Mouse (Mus musculus): ENCODE results near the gene Myh11. TPM values are rescaled to one million over a fixed set of nuclear protein-coding genes. Genes with fewer than 3 reads are reported as not detected.

The Myh11 gene
- polyA plus RNA-seq (2015; fragmentation: Nextera tagmentation; extraction: Ambion mirVana) = 2.4 and 2.7 TPM in 2 replicates

DNA sequence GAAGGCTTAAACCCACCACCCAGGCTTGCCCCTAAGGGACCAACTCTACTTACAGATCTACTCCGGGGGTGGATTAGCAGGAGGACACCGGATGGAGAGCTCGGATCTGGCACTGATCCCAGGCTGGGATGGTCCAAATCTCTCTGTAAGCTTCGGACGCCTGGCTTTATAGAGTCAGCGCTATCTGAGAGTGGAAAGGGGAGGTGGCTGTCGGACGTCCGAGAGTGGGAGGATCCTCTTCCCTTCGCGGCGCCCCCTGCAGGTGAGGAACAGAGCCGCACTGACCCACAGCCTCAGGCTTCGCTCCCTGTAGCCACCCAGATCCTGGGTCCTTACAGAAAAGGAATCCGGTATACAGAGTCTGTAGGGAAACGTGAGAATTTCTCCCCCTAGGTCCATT lies at the start of gene Myh11:
TSS of gene Myh11 (minus strand) at position 150 of the 400 bp plus-strand sequence.
- no peak within 1 kb of the TSS for H3K27ac ChIP-seq (replicated peaks)
- H3K4me1 ChIP-seq = peaks cover 20% of the 10 kb centered on the region
- no peaks in the 10 kb centered on the region for H3K9me3 ChIP-seq (replicated peaks)
- H3K4me2 ChIP-seq (replicated peaks) = peak within 1 kb of the TSS; percentile 69
- no peaks in the 10 kb centered on the region for H3K36me3 ChIP-seq
- H3K27me3 ChIP-seq = no peaks in the 10 kb centered on the region
- ATAC-seq (ENCODE audit: insufficient number of reproducible peaks, low FRiP score, low TSS enrichment, low read depth) = 0 out of 2 replicates have a peak, but pooled peaks have one; percentile 27
- H3K4me3 ChIP-seq (replicated peaks) = peak within 1 kb of the TSS; percentile 37
- peak within 1 kb of the TSS; percentile 10; the same call in 1 of the 2 replicates for H3K9ac ChIP-seq
- WGBS = 2% methylated on average over 16 of the region's 16 CpGs

DNA sequence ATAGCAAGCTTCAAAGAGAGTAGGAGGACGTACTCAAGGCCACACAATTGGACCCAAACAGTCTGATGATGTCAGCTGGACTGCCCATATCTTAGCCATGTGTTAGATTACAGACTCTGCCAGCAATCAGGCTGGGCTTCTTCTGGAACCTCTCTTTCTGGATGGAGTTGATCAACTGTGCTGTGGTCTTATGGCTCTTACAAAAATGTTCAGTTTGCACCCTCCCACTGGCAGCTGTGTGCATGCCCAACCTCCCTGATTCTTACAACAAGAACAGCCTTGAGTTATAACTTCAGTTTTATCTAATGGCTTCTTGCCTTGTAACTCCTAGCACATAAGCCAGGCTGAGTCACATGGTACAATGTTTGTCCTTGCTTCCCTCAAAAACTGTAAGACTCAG lies 37.0 kb upstream of the Myh11 start:
- Histone ChIP-seq H3K9me3 (replicated peaks) (no peaks in the 10 kb centered on the region), H3K36me3 (no peaks in the 10 kb centered on the region), H3K27ac (replicated peaks) (no peak overlapping the region), H3K4me1 (no peaks in the 10 kb centered on the region), H3K4me3 (replicated peaks) (no peak overlapping the region), H3K9ac (no peak overlapping the region), H3K4me2 (replicated peaks) (no peak overlapping the region), H3K27me3 (no peaks in the 10 kb centered on the region)
- no peak for ATAC-seq (ENCODE audit: insufficient number of reproducible peaks, low FRiP score, low TSS enrichment, low read depth)
- 44% methylated on average over 1 of the region's 1 CpGs for WGBS

DNA sequence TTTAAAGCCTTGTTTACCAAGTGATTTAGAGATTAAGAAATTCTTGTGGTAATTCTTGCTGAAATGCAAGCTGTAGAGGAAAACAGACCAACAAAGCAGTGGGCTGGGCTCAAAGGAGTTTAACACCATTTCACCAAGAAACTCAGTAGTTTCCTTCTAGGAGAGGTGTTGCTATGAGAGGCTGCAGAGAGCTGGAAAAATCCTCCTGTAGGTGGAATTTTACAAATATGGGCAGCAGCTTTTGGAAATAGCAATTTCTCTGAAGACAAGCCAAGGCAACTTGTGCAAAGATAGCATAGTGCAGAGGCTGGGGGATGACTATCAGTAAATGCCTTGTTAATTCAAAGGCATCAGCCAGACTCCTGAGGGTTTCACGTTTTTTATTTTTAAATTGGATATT lies 29.3 kb upstream of the Myh11 start:
- WGBS = 80% methylated on average over 1 of the region's 1 CpGs
- Histone ChIP-seq H3K27ac (replicated peaks) (no peak overlapping the region), H3K4me3 (replicated peaks) (no peak overlapping the region), H3K9ac (no peak overlapping the region), H3K27me3 (no peaks in the 10 kb centered on the region), H3K9me3 (replicated peaks) (no peaks in the 10 kb centered on the region), H3K4me2 (replicated peaks) (no peak overlapping the region), H3K36me3 (no peaks in the 10 kb centered on the region), H3K4me1 (peaks cover 9% of the 10 kb centered on the region)
- ATAC-seq (ENCODE audit: insufficient number of reproducible peaks, low FRiP score, low TSS enrichment, low read depth) = no peak

DNA sequence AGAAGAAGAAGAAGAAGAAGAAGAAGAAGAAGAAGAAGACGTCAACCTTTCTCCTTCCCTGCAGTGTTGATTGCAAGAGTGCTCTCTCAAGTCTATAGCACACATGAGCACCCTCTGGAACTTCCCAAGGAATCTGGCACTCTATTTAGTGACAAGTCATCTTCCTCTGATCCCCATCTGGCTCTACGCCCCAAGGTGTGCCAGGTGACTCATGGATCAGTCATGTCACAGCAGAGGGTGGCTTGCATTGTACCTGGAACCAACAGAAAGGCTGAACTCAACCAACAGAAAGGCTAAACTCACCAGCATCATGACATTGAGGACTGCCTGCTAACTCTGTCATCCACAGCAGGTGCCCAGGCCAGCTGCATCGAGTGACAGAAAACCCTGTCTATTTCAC lies 28.5 kb upstream of the Myh11 start:
- Histone ChIP-seq H3K9me3 (replicated peaks) (no peaks in the 10 kb centered on the region), H3K4me1 (peaks cover 11% of the 10 kb centered on the region), H3K4me2 (replicated peaks) (no peak overlapping the region), H3K27me3 (no peaks in the 10 kb centered on the region), H3K9ac (no peak overlapping the region), H3K36me3 (no peaks in the 10 kb centered on the region), H3K27ac (replicated peaks) (no peak overlapping the region), H3K4me3 (replicated peaks) (no peak overlapping the region)
- WGBS = 80% methylated on average over 3 of the region's 3 CpGs
- no peak for ATAC-seq (ENCODE audit: insufficient number of reproducible peaks, low FRiP score, low TSS enrichment, low read depth)

DNA sequence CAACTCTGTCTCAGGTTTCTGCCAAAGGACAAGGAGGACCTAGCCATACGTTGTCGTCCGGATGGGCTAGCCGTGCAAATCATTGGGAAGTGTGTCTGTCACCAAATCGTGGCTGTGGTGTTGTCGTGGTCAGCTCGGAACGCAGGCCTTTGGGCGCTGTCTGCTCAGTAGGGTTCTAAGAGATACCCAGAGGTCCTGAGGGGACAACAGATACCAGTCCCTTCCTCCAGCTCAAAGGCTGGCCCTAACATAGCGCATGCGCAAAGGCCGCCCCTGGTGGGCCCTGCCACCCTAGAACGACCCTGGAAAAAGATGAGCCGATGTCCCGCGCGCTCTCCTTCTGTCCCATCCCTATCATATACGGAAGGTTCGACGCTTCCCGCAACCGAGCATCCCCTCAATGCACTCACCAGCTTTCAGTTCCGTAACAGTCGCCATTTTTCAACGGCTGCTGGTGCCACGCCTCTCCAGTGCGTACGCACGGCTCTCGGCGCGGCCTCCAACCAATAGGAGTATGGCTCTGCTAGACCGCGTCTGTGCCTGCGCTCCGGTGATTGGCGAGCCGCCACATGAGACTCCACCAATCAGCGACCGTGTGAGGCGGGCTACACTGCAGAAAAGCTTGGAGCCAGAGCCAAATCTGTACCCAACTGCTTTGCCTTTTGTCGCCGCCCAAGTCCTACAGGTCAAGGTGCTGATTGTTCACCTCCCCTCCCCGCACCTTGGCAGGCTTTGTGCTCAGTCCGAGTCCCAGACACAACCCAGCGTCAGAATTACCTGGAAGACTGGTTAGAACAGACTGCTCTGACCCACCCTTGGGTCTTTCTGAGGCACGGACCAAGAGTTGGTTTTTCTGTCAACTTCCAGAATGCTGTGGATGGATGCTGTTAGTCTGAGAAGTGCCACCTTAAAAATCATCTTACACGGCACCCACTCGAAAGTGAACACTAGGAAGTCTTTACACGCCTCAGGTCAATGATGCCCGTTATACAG lies 26.0 kb upstream of the Myh11 start, which contains the start of gene Fopnl:
TSS of gene Fopnl (minus strand) at position 522 of the 993 bp plus-strand sequence.
- Histone ChIP-seq H3K4me3 (replicated peaks) (peak within 1 kb of the TSS; percentile 79), H3K36me3 (peaks cover 13% of the 10 kb centered on the region), H3K9me3 (replicated peaks) (no peaks in the 10 kb centered on the region), H3K9ac (peak within 1 kb of the TSS; percentile 60), H3K4me1 (peaks cover 11% of the 10 kb centered on the region), H3K27ac (replicated peaks) (peak within 1 kb of the TSS; percentile 91), H3K27me3 (no peaks in the 10 kb centered on the region), H3K4me2 (replicated peaks) (peak within 1 kb of the TSS; percentile 76)
- whole genome bisulfite sequencing = 4% methylated on average over 51 of the region's 51 CpGs
- ATAC-seq (ENCODE audit: insufficient number of reproducible peaks, low FRiP score, low TSS enrichment, low read depth) = peak; percentile 100

DNA sequence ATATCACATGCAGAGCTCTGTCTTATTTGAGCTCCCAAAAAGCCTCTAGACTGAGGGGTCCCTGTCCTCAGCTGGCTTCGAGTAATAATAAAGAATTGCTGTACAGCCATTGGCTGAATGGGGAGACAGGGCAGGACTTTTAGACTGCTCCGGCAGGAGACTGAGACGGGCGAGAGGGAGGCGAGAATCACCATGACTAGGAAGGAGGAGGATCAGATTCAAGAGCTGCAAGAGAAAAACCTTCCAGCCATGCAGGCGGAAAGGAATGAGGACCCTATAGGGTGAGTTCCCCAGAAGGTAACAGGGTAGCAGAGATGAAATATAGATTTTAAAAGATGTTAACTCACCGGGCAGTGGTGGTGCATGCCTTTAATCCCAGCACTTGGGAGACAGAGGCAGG lies 21.7 kb upstream of the Myh11 start:
- no peak overlapping the region for H3K4me2 ChIP-seq (replicated peaks)
- no peak overlapping the region for H3K27ac ChIP-seq (replicated peaks)
- H3K9me3 ChIP-seq (replicated peaks) = no peaks in the 10 kb centered on the region
- H3K36me3 ChIP-seq = peaks cover 35% of the 10 kb centered on the region
- ATAC-seq (ENCODE audit: insufficient number of reproducible peaks, low FRiP score, low TSS enrichment, low read depth) = no peak
- H3K4me1 ChIP-seq = peaks cover 11% of the 10 kb centered on the region
- H3K9ac ChIP-seq = no peak overlapping the region
- no peaks in the 10 kb centered on the region for H3K27me3 ChIP-seq
- H3K4me3 ChIP-seq (replicated peaks) = no peak overlapping the region
- WGBS = 88% methylated on average over 7 of the region's 7 CpGs

DNA sequence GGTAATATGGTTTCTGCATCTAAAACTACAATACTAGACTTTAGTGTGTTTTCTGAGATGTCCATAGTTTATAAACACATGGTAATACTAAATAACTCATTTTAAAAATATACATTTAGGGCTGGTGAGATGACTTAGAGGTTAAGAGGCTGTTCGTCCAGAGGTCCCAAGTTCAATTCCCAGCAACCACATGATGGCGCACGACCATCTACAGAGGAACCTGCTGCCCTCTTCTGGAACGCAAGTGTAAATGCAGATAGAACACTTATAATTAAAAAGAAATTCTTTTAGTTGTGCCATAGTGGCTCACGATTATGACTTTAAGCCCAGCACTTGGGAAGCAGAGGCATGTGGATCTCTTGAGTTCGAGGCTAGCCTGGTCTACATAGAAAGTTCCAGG lies 20.2 kb upstream of the Myh11 start:
- no peak overlapping the region for H3K9ac ChIP-seq
- no peak overlapping the region for H3K4me3 ChIP-seq (replicated peaks)
- peaks cover 10% of the 10 kb centered on the region for H3K4me1 ChIP-seq
- H3K27me3 ChIP-seq = no peaks in the 10 kb centered on the region
- H3K27ac ChIP-seq (replicated peaks) = no peak overlapping the region
- H3K9me3 ChIP-seq (replicated peaks) = no peaks in the 10 kb centered on the region
- no peak for ATAC-seq (ENCODE audit: insufficient number of reproducible peaks, low FRiP score, low TSS enrichment, low read depth)
- 51% methylated on average over 6 of the region's 6 CpGs for whole genome bisulfite sequencing
- H3K36me3 ChIP-seq = peaks cover 42% of the 10 kb centered on the region
- no peak overlapping the region for H3K4me2 ChIP-seq (replicated peaks)

DNA sequence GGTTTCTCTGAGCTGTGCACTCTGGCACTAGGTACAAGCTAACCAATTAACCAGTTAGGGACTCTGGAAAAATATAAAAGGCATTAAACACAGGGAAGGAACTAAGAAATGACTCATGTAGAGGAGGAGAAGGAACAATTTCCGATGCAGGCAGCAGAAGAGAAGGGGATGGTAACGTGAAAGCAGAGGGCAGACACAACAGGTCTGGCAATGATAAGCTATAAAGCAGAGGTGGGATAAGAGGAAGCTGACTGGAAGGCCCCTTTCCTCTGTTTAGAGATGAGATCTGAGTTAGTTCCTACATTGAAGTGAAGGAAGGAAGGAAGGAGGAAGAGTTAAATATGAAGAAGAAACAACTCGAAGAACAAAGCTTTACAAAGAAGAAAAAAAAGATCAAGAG lies 18.7 kb upstream of the Myh11 start:
- Histone ChIP-seq H3K9ac (no peak overlapping the region), H3K27me3 (no peaks in the 10 kb centered on the region), H3K9me3 (replicated peaks) (no peaks in the 10 kb centered on the region), H3K4me2 (replicated peaks) (no peak overlapping the region), H3K4me3 (replicated peaks) (no peak overlapping the region), H3K4me1 (no peaks in the 10 kb centered on the region), H3K27ac (replicated peaks) (no peak overlapping the region), H3K36me3 (peaks cover 45% of the 10 kb centered on the region)
- 80% methylated on average over 3 of the region's 3 CpGs for WGBS
- no peak for ATAC-seq (ENCODE audit: insufficient number of reproducible peaks, low FRiP score, low TSS enrichment, low read depth)

DNA sequence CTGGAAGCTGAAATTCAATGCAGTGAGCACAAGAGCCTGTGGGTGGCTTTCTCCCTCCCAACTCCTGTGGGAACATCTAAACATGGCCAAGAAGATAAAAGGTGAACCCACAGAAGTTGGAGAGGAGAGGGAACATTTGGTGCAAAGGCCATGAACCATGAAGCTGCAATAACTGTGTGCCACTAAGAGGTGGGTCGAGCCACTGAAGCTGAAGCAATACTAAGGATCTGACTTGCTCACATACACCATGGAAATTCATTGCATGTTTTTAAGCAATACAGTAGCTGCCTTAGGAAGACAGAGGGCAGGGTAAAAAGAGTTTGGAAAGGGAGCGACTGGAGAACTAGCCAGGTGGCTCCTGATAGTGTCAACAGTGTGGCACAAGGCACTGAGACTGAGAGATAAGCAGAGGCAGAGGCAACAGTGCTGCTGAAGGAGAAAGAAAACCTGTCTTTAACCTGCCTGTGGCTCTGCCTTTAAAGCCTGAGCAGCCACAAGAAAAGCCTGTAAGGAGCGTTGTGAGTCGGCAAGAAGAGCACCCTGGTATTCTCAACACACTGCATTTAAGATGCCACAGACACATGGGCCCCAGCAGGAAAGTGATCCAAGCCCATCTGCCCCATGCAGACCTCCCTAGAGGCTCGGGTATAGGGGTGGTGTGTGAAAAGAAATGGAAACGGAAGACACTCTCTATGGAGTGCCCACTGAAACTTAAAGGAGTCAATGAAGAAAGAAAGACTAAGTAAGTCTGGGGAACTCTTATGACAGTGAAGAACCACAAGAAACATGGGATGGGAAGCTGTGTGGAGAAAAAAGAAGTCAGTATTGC lies 17.3 kb upstream of the Myh11 start:
- H3K27ac ChIP-seq (replicated peaks) = no peak overlapping the region
- H3K36me3 ChIP-seq = peaks cover 53% of the 10 kb centered on the region
- no peaks in the 10 kb centered on the region for H3K4me1 ChIP-seq
- no peak for ATAC-seq (ENCODE audit: insufficient number of reproducible peaks, low FRiP score, low TSS enrichment, low read depth)
- H3K4me2 ChIP-seq (replicated peaks) = no peak overlapping the region
- WGBS = 82% methylated on average over 6 of the region's 6 CpGs
- no peaks in the 10 kb centered on the region for H3K9me3 ChIP-seq (replicated peaks)
- H3K27me3 ChIP-seq = no peaks in the 10 kb centered on the region
- no peak overlapping the region for H3K9ac ChIP-seq
- H3K4me3 ChIP-seq (replicated peaks) = no peak overlapping the region

DNA sequence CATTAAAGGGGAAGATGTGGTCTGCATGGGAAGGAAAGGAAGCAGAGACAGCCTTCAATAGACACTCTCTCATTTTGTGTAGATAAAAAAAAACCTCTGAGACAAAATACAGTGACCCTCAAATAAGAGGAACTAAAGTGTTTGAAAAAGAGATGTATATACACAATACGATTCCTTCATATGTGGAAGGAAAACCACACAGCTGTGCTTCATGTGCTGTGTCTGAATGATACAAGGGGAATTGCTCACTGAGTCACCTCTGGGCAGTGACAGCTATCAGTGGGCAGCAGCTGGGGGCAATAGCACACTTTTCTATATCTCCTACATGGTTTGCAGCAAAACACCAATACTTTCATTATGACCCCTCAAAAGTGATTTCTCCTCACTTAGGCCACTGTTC lies 16.2 kb upstream of the Myh11 start:
- Histone ChIP-seq H3K27me3 (no peaks in the 10 kb centered on the region), H3K27ac (replicated peaks) (no peak overlapping the region), H3K9ac (no peak overlapping the region), H3K36me3 (peaks cover 53% of the 10 kb centered on the region), H3K4me2 (replicated peaks) (no peak overlapping the region), H3K9me3 (replicated peaks) (no peaks in the 10 kb centered on the region), H3K4me3 (replicated peaks) (no peak overlapping the region), H3K4me1 (no peaks in the 10 kb centered on the region)
- ATAC-seq (ENCODE audit: insufficient number of reproducible peaks, low FRiP score, low TSS enrichment, low read depth) = no peak
- WGBS = 92% methylated on average over 1 of the region's 1 CpGs

DNA sequence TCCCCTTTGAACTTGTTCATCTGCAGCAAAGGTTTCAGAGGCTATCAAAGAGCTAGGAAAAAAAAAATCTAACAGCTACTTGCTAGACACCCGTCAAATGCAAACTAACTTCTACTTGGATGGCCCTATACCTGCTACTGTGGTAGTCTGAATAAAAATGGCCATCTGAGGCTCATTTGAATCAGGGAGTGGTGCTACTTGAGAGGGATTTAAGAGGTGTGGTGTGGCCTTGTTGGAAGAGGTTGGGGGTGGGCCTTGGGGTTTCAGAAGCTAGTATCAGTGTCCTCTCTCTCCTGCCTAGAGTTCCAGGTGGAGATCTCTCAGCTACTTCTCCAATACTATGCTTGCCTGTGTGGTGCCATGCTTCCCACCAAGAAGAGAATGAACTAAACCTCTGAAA lies 15.3 kb upstream of the Myh11 start:
- H3K27me3 ChIP-seq = no peaks in the 10 kb centered on the region
- no peaks in the 10 kb centered on the region for H3K9me3 ChIP-seq (replicated peaks)
- H3K4me3 ChIP-seq (replicated peaks) = no peak overlapping the region
- no peak overlapping the region for H3K4me2 ChIP-seq (replicated peaks)
- 92% methylated on average over 1 of the region's 1 CpGs for WGBS
- ATAC-seq (ENCODE audit: insufficient number of reproducible peaks, low FRiP score, low TSS enrichment, low read depth) = no peak
- H3K4me1 ChIP-seq = no peaks in the 10 kb centered on the region
- H3K36me3 ChIP-seq = peaks cover 53% of the 10 kb centered on the region
- no peak overlapping the region for H3K27ac ChIP-seq (replicated peaks)
- no peak overlapping the region for H3K9ac ChIP-seq
